Mouse (Mus musculus) splenic B cell, adult 2 months (primary cell): ENCODE data around the gene Dpysl4.

Experiments
- DNase-seq: peaks from one replicate; pipeline ENCODE4 v3.0.0-alpha.2; 2011; ENCODE audit warnings: low read depth, low spot score
- H3K27me3 ChIP-seq: 2 replicates; pipeline ENCODE4 v1.6.1; 2012; ENCODE audit warnings: mild to moderate bottlenecking, low read length, moderate library complexity, mixed read lengths; ENCODE audit not compliant: control insufficient read depth, poor library complexity, insufficient read depth, severe bottlenecking
- H3K36me3 ChIP-seq: 2 replicates; pipeline ENCODE4 v1.6.1; 2012; ENCODE audit warnings: mild to moderate bottlenecking, low read length, moderate library complexity, mixed read lengths; ENCODE audit not compliant: control insufficient read depth, poor library complexity, insufficient read depth, severe bottlenecking

The Dpysl4 gene

GRCm38 (mm10) chr7:139119152-139119774 lies 33.5 kb downstream of the Dpysl4 start:
- DNase-seq: peak; percentile 37

GRCm38 (mm10) chr7:139119775-139120153 lies 34.0 kb downstream of the Dpysl4 start:
- DNase-seq: no peak
- no peaks in the 10 kb centered on the region for H3K27me3 ChIP-seq
- no peaks in the 10 kb centered on the region for H3K36me3 ChIP-seq

More at GRCm38 (mm10) chr7:139119152-139119774, 33.5 kb downstream of the Dpysl4 start:
- Histone ChIP-seq H3K36me3 (no peaks in the 10 kb centered on the region), H3K27me3 (no peaks in the 10 kb centered on the region)

GRCm38 (mm10) chr7:139125881-139126280 lies 40.1 kb downstream of the Dpysl4 start:
- DNase-seq: no peak
- Histone ChIP-seq H3K27me3 (no peaks in the 10 kb centered on the region), H3K36me3 (no peaks in the 10 kb centered on the region)

DNA sequence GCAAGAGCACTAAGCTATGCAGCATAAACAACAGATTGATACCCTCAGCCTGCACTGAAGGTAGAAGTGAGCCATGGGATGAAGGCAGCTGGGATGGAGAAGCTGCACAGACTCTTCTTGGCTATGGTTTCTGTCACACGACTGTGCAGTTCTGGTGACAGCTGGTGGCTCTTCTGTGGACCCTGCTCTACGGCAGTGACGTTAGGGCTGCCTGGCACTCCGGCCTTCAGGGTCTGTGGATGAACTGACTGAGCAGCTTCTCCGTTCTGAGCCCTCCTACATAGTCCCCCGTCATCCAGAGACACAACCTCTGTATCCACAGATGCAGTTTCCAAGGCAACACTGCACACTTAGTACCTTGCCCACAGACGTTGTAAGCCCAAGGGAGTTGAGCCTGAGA lies 40.7 kb downstream of the Dpysl4 start:
- H3K27me3 ChIP-seq: no peaks in the 10 kb centered on the region
- no peaks in the 10 kb centered on the region for H3K36me3 ChIP-seq
- no peak for DNase-seq

- DNase-seq: no peak
- no peaks in the 10 kb centered on the region for H3K36me3 ChIP-seq
- H3K27me3 ChIP-seq: no peaks in the 10 kb centered on the region
Observed at GRCm38 (mm10) chr7:139128994-139129393, 43.2 kb downstream of the Dpysl4 start.

GRCm38 (mm10) chr7:139130361-139130760 lies 44.6 kb downstream of the Dpysl4 start:
- H3K36me3 ChIP-seq: no peaks in the 10 kb centered on the region
- no peaks in the 10 kb centered on the region for H3K27me3 ChIP-seq
- DNase-seq: no peak

- Histone ChIP-seq H3K36me3 (no peaks in the 10 kb centered on the region), H3K27me3 (no peaks in the 10 kb centered on the region)
- peak; percentile 2 for DNase-seq
Observed at GRCm38 (mm10) chr7:139131538-139131937, 45.7 kb downstream of the Dpysl4 start.

GRCm38 (mm10) chr7:139133446-139133845 lies 47.6 kb downstream of the Dpysl4 start:
- no peak for DNase-seq
- H3K27me3 ChIP-seq: no peaks in the 10 kb centered on the region

GRCm38 (mm10) chr7:139135236-139135635 lies 49.4 kb downstream of the Dpysl4 start:
- DNase-seq: no peak
- Histone ChIP-seq H3K36me3 (no peaks in the 10 kb centered on the region), H3K27me3 (no peaks in the 10 kb centered on the region)

More at GRCm38 (mm10) chr7:139133446-139133845, 47.6 kb downstream of the Dpysl4 start:
- no peaks in the 10 kb centered on the region for H3K36me3 ChIP-seq

GRCm38 (mm10) chr7:139136906-139137491 lies 51.2 kb downstream of the Dpysl4 start:
- no peaks in the 10 kb centered on the region for H3K36me3 ChIP-seq
- no peak for DNase-seq
- no peaks in the 10 kb centered on the region for H3K27me3 ChIP-seq

GRCm38 (mm10) chr7:139139921-139140461 lies 54.2 kb downstream of the Dpysl4 start:
- H3K27me3 ChIP-seq: no peaks in the 10 kb centered on the region
- no peak for DNase-seq
- no peaks in the 10 kb centered on the region for H3K36me3 ChIP-seq

DNA sequence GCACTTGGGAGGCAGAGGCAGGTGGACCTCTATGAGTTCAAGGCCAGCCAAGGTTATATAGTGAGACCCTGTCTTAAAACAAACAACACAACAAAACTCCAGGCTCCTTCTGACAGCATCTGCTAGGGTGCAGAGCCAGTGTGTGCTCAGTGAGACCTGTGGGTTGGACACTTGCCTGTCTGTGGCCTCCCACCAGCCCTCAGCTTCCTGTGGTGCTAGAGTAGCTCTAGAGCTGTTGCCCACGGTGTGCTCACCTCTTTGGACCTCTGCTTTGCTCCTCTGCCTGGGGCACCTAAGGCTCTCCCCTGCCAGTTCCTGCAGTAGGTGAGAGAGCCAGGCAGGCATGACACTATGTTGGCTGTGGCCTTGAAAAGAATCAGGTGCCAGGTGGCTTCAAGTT lies 58.0 kb downstream of the Dpysl4 start:
- no peaks in the 10 kb centered on the region for H3K36me3 ChIP-seq
- no peaks in the 10 kb centered on the region for H3K27me3 ChIP-seq
- DNase-seq: no peak

- no peak for DNase-seq
- no peaks in the 10 kb centered on the region for H3K36me3 ChIP-seq
Observed at GRCm38 (mm10) chr7:139145891-139146290, 60.1 kb downstream of the Dpysl4 start.

DNA sequence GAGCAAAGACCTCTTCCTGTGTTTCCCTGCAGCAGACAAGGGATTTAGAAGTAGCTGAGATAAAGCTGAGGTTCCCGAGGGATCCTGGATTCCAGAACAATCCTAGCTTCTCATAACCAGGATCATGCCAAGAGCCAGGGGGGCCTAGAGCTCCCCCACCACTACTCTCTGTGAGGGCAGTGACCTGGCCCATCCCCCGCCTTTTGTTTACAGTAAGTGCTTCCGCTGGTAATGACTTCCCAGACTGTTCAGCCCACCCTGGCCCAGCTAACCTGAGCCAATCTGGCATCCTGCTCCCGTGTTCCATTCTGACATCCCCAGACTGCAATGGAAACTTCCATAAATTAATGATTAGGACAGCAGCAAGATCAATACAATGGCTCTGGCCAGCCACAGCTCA lies 61.6 kb downstream of the Dpysl4 start:
- Histone ChIP-seq H3K27me3 (no peaks in the 10 kb centered on the region), H3K36me3 (no peaks in the 10 kb centered on the region)
- no peak for DNase-seq

More at GRCm38 (mm10) chr7:139145891-139146290, 60.1 kb downstream of the Dpysl4 start:
- H3K27me3 ChIP-seq: no peaks in the 10 kb centered on the region

GRCm38 (mm10) chr7:139149373-139149772 lies 63.6 kb downstream of the Dpysl4 start:
- Histone ChIP-seq H3K27me3 (no peaks in the 10 kb centered on the region), H3K36me3 (no peaks in the 10 kb centered on the region)
- no peak for DNase-seq
